Mouse (Mus musculus): ENCODE measurements at regions not wholly inside any gene's neighbourhood (a gene's known extent, or its start where the extent isn't known, plus 50 kb on each side); places are given as distances from the start of the nearest gene placed in this dataset.
A peak's percentile ranks its signal among the peaks of the same experiment; 100 is the strongest.

DNA sequence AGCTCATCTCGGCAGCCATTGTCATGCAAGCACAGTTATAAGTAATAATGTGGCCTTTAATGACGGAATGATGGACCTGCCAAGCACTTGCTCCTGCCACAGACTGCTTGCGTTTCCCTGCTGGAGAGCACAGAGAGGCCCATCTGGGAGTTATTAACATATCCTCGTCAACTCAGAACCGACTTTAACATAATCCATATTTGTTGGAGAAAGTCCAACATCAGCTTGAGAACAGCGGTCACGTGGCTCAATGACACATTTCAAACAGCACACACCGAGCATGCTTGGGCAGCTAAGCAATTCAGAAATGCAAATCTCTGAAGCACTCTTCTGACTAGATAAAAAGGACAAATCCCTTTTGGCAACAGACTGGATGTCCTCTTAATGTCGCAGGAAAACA is 332.7 kb upstream of the Atp5g3 start:
- Histone ChIP-seq H3K4me3 (ENCODE audit: low read depth, low read length) (no peak overlapping the region), H3K27me3 (ENCODE audit: insufficient read depth, low read length) (no peaks in the 10 kb centered on the region), H3K4me2 (peak overlapping the region; percentile 47), H3K27ac (ENCODE audit: low read depth) (no peak overlapping the region; the same call in 1 of the 2 replicates), H3K36me3 (ENCODE audit: insufficient read depth) (no peaks in the 10 kb centered on the region), H3K4me1 (ENCODE audit: insufficient read depth) (peaks cover 7% of the 10 kb centered on the region; the same call in 1 of the 2 replicates), H3K9me3 (ENCODE audit: low read depth, low read length) (no peaks in the 10 kb centered on the region), H3K9ac (no peak overlapping the region)
- peak; percentile 91 for DNase-seq
- peak; percentile 94 for ATAC-seq (ENCODE audit: insufficient read depth)
- no peak for TF ChIP-seq CTCF (IDR thresholded peaks at IDR 0.05; ENCODE audit: low read depth)
- 24% methylated on average over 9 of the region's 9 CpGs for WGBS

- H3K36me3 ChIP-seq (ENCODE audit: insufficient read depth): no peaks in the 10 kb centered on the region
- DNase-seq (no peak), ATAC-seq (ENCODE audit: insufficient read depth) (no peak)
- H3K4me3 ChIP-seq (ENCODE audit: low read depth, low read length): no peak overlapping the region
- TF ChIP-seq CTCF (IDR thresholded peaks at IDR 0.05; ENCODE audit: low read depth): no peak
- 78% methylated on average over 10 of the region's 10 CpGs for WGBS
- H3K27ac ChIP-seq (ENCODE audit: low read depth): no peak overlapping the region
- no peak overlapping the region for H3K4me2 ChIP-seq
- no peak overlapping the region for H3K9ac ChIP-seq
- no peaks in the 10 kb centered on the region for H3K27me3 ChIP-seq (ENCODE audit: insufficient read depth, low read length)
- peaks cover 4% of the 10 kb centered on the region; the same call in 1 of the 2 replicates for H3K4me1 ChIP-seq (ENCODE audit: insufficient read depth)
- H3K9me3 ChIP-seq (ENCODE audit: low read depth, low read length): no peaks in the 10 kb centered on the region
These were observed 328.5 kb upstream of the Atp5g3 start for GRCm38 (mm10) chr2:74239586-74239985.

- no peak for DNase-seq
- Histone ChIP-seq H3K4me3 (ENCODE audit: low read depth, low read length) (no peak overlapping the region), H3K27ac (ENCODE audit: low read depth) (no peak overlapping the region), H3K36me3 (ENCODE audit: insufficient read depth) (no peaks in the 10 kb centered on the region), H3K4me1 (ENCODE audit: insufficient read depth) (no peaks in the 10 kb centered on the region), H3K4me2 (no peak overlapping the region), H3K9ac (no peak overlapping the region), H3K27me3 (ENCODE audit: insufficient read depth, low read length) (no peaks in the 10 kb centered on the region), H3K9me3 (ENCODE audit: low read depth, low read length) (no peaks in the 10 kb centered on the region)
- TF ChIP-seq CTCF (IDR thresholded peaks at IDR 0.05; ENCODE audit: low read depth): no peak
- 75% methylated on average over 3 of the region's 3 CpGs for WGBS
- ATAC-seq (ENCODE audit: insufficient read depth): no peak
These were observed 306.3 kb upstream of the Atp5g3 start for GRCm38 (mm10) chr2:74217437-74217836.

GRCm38 (mm10) chr2:74210210-74210609 is 299.1 kb upstream of the Atp5g3 start:
- 76% methylated on average over 9 of the region's 9 CpGs for WGBS
- no peak for DNase-seq
- Histone ChIP-seq H3K4me1 (ENCODE audit: insufficient read depth) (no peaks in the 10 kb centered on the region), H3K27ac (ENCODE audit: low read depth) (no peak overlapping the region), H3K36me3 (ENCODE audit: insufficient read depth) (no peaks in the 10 kb centered on the region), H3K4me3 (ENCODE audit: low read depth, low read length) (no peak overlapping the region), H3K27me3 (ENCODE audit: insufficient read depth, low read length) (no peaks in the 10 kb centered on the region), H3K4me2 (no peak overlapping the region), H3K9ac (no peak overlapping the region), H3K9me3 (ENCODE audit: low read depth, low read length) (no peaks in the 10 kb centered on the region)
- ATAC-seq (ENCODE audit: insufficient read depth): no peak
- TF ChIP-seq CTCF (IDR thresholded peaks at IDR 0.05; ENCODE audit: low read depth): no peak

DNA sequence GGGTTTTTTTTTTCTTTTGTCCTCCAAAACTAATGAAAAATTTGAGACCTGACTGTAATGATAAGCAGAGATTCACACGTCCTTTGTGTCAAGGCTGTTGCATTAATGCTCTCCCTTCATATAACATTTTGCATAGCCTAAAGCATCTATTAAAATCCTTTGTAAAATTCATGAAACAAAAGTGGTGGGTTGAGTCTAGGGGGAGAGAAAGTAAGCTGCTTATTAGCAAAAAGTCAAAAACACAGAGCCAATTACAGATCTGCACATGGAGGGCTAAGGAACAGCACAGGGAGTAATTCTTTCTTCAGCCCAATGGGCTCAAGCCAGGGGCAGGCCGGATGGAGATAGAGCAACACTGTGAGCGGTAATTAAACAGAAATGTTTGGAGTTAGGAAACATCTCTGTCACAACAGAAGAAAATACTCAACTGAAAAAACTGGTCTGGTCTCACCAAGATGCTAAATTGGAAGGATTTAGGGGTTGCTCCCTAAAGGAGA is 298.3 kb upstream of the Atp5g3 start:
- Histone ChIP-seq H3K4me3 (ENCODE audit: low read depth, low read length) (no peak overlapping the region), H3K9ac (no peak overlapping the region), H3K36me3 (ENCODE audit: insufficient read depth) (no peaks in the 10 kb centered on the region), H3K4me2 (no peak overlapping the region), H3K27ac (ENCODE audit: low read depth) (no peak overlapping the region), H3K27me3 (ENCODE audit: insufficient read depth, low read length) (no peaks in the 10 kb centered on the region), H3K9me3 (ENCODE audit: low read depth, low read length) (no peaks in the 10 kb centered on the region), H3K4me1 (ENCODE audit: insufficient read depth) (no peaks in the 10 kb centered on the region)
- ATAC-seq (ENCODE audit: insufficient read depth) (no peak), DNase-seq (no peak)
- WGBS: 68% methylated on average over 3 of the region's 3 CpGs
- no peak for TF ChIP-seq CTCF (IDR thresholded peaks at IDR 0.05; ENCODE audit: low read depth)

- ATAC-seq (ENCODE audit: insufficient read depth) (no peak), DNase-seq (no peak)
- Histone ChIP-seq H3K27me3 (ENCODE audit: insufficient read depth, low read length) (no peaks in the 10 kb centered on the region), H3K4me2 (no peak overlapping the region), H3K9me3 (ENCODE audit: low read depth, low read length) (no peaks in the 10 kb centered on the region), H3K4me1 (ENCODE audit: insufficient read depth) (no peaks in the 10 kb centered on the region), H3K36me3 (ENCODE audit: insufficient read depth) (no peaks in the 10 kb centered on the region), H3K9ac (no peak overlapping the region), H3K27ac (ENCODE audit: low read depth) (no peak overlapping the region), H3K4me3 (ENCODE audit: low read depth, low read length) (no peak overlapping the region)
- WGBS: 49% methylated on average over 10 of the region's 10 CpGs
- no peak for TF ChIP-seq CTCF (IDR thresholded peaks at IDR 0.05; ENCODE audit: low read depth)
These were observed 296.3 kb upstream of the Atp5g3 start for GRCm38 (mm10) chr2:74207440-74207839.

DNA sequence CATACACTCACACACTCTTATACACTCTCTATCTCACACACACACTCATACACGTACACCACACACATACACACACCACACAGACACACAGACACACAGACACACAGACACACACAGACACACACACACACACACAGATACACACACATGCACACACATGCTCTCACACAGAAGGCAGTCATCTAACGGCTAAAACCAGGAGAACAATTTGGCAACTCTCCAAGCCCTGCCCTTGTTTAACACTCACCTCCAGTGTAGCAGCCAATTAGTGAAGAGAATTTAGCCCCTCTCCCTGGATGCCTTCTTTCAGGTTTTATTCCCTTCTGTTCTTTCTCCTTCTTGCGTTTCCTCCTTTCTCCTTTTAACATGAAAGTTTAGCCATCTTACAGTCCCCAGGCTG is 291.6 kb upstream of the Atp5g3 start:
- no peak for TF ChIP-seq CTCF (IDR thresholded peaks at IDR 0.05; ENCODE audit: low read depth)
- ATAC-seq (ENCODE audit: insufficient read depth) (no peak), DNase-seq (peak; percentile 41)
- Histone ChIP-seq H3K27me3 (ENCODE audit: insufficient read depth, low read length) (no peaks in the 10 kb centered on the region), H3K9me3 (ENCODE audit: low read depth, low read length) (no peaks in the 10 kb centered on the region), H3K4me2 (no peak overlapping the region), H3K4me3 (ENCODE audit: low read depth, low read length) (no peak overlapping the region), H3K9ac (no peak overlapping the region), H3K27ac (ENCODE audit: low read depth) (no peak overlapping the region), H3K4me1 (ENCODE audit: insufficient read depth) (peaks cover 3% of the 10 kb centered on the region; the same call in 1 of the 2 replicates), H3K36me3 (ENCODE audit: insufficient read depth) (no peaks in the 10 kb centered on the region)
- 62% methylated on average over 3 of the region's 3 CpGs for WGBS

Measured in lung, embryonic 14.5 days (tissue).